Mouse (Mus musculus): ENCODE data around the gene Slco2a1. TPM values are rescaled to one million over a fixed set of nuclear protein-coding genes. Genes with fewer than 3 reads are reported as not detected.

Gene Slco2a1
- polyA plus RNA-seq, 1 experiment from 2014 or later = 6.0 TPM

DNA sequence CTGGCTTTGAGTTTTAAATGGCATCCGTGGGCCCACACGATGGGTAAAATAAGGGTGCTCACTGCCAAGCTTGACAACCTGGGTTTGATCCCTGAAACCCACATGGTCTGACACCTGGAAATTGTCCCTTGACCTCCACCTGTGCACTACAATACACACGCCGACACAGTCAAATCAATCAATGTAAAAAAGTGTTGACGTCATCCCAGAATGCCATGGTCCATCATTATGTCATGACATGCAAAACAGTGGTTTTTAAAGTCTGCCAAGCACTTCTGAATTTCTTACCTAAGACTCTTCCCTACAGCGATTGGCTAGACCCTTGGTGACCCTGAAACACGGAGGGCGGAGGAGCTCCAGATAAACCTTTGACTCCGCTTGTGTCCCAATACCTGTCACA, 23.9 kb upstream of the Slco2a1 start:
- peaks cover 8% of the 10 kb centered on the region for H3K4me1 ChIP-seq (replicated peaks)
- H3K4me2 ChIP-seq = no peak overlapping the region
- no peak for ATAC-seq (replicated peaks; ENCODE audit: insufficient number of reproducible peaks, insufficient read depth, low FRiP score, low read depth)
- 85% methylated on average over 9 of the region's 9 CpGs for WGBS
- no peak overlapping the region for H3K4me3 ChIP-seq
- H3K27ac ChIP-seq = no peak overlapping the region
- H3K27me3 ChIP-seq = no peaks in the 10 kb centered on the region
- no peak overlapping the region for H3K9ac ChIP-seq
- no peaks in the 10 kb centered on the region for H3K36me3 ChIP-seq
- H3K9me3 ChIP-seq (replicated peaks) = no peaks in the 10 kb centered on the region

- Histone ChIP-seq H3K27ac (no peak overlapping the region), H3K36me3 (no peaks in the 10 kb centered on the region), H3K4me2 (no peak overlapping the region), H3K4me1 (replicated peaks) (no peaks in the 10 kb centered on the region), H3K27me3 (no peaks in the 10 kb centered on the region), H3K9ac (no peak overlapping the region), H3K4me3 (no peak overlapping the region), H3K9me3 (replicated peaks) (no peaks in the 10 kb centered on the region)
- ATAC-seq (replicated peaks; ENCODE audit: insufficient number of reproducible peaks, insufficient read depth, low FRiP score, low read depth) = no peak
- 71% methylated on average over 2 of the region's 2 CpGs for WGBS
Measured at GRCm38 (mm10) chr9:102972393-102973050, 16.0 kb upstream of the Slco2a1 start.

DNA sequence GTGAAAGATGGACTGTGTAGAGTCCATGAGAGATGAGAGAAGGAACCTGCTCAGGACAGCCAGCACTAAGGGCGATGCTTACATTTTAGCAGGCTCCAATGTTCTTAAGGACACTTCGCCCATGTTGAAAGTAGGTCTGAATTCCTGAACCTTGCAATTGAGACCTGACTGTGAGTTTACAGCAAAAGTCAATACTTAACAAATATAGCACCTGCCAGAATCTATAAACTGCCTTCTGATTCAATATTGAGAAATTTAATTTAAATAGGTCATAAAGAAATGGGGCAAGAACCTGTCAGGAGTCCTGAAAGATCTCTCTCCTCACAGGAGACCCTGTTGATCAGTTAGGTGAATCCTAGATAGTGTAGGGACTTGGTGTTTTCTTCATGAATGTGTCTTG, 12.6 kb upstream of the Slco2a1 start:
- Histone ChIP-seq H3K27me3 (no peaks in the 10 kb centered on the region), H3K36me3 (no peaks in the 10 kb centered on the region), H3K27ac (no peak overlapping the region), H3K4me1 (replicated peaks) (peaks cover 8% of the 10 kb centered on the region; the same call in 1 of the 2 replicates), H3K9me3 (replicated peaks) (no peaks in the 10 kb centered on the region), H3K9ac (no peak overlapping the region), H3K4me2 (no peak overlapping the region), H3K4me3 (no peak overlapping the region)
- ATAC-seq (replicated peaks; ENCODE audit: insufficient number of reproducible peaks, insufficient read depth, low FRiP score, low read depth) = no peak
- 93% methylated on average over 2 of the region's 2 CpGs for WGBS

DNA sequence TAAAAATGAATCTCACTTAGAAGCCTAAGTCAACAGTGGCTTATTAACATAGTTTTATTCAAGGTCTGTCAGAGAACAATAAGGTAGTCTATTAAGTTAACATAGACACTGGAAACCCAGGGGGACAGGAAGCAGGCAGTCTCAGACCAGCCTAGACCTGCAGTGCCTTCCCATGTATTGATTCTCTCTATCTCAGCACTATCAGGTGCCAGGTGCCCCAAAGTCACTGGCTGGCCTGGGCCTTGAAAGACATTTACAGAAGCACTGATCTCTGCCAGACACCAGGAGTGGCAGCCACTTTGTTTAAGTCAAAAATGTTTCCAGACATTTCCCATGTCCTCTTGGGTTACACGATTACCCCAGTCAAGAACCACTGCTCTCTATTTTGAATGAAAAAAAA, 11.4 kb upstream of the Slco2a1 start:
- no peak overlapping the region for H3K9ac ChIP-seq
- no peaks in the 10 kb centered on the region for H3K9me3 ChIP-seq (replicated peaks)
- no peaks in the 10 kb centered on the region for H3K27me3 ChIP-seq
- H3K36me3 ChIP-seq = no peaks in the 10 kb centered on the region
- ATAC-seq (replicated peaks; ENCODE audit: insufficient number of reproducible peaks, insufficient read depth, low FRiP score, low read depth) = no peak
- no peak overlapping the region for H3K4me2 ChIP-seq
- WGBS = 35% methylated on average over 1 of the region's 1 CpGs
- H3K4me3 ChIP-seq = no peak overlapping the region
- no peak overlapping the region for H3K27ac ChIP-seq
- peaks cover 8% of the 10 kb centered on the region; the same call in 1 of the 2 replicates for H3K4me1 ChIP-seq (replicated peaks)

DNA sequence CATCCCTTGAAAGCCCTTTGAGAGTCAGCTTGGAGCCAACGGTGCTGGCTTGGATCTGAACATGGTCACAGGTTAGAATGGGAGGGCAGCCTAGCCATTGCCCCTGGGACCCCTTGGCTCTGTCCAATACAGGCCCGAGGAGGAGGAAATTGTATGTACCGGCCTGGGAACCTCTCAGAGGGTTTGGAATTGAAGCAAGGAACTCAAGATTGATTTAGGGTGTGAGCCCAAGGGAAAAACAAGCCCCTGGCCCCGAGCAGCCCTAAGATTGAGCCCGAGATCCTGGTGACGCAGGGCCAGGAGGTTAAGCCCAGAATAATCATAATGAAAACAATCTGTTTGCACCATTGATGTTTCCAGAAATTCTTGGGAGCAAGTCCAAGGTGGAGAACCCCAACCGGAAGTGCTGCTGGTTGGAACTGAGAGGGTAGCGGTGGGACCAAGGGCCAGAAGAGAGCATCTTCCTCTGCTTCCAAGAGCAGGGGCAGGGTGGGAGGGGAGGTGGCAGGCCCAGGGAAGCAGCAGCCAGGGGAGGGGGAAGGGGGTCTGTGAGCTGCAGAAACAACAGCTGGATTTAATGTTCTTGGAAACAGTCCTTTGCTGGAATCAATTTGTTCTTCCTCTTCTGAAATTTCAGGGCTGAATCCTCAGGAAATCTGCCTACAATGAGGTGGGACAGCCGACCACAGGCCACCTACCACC, 10.6 kb upstream of the Slco2a1 start:
- Histone ChIP-seq H3K27me3 (no peaks in the 10 kb centered on the region), H3K27ac (no peak overlapping the region), H3K4me3 (no peak overlapping the region), H3K36me3 (no peaks in the 10 kb centered on the region), H3K9ac (no peak overlapping the region), H3K4me1 (replicated peaks) (peaks cover 8% of the 10 kb centered on the region; the same call in 1 of the 2 replicates), H3K9me3 (replicated peaks) (no peaks in the 10 kb centered on the region), H3K4me2 (no peak overlapping the region)
- no peak for ATAC-seq (replicated peaks; ENCODE audit: insufficient number of reproducible peaks, insufficient read depth, low FRiP score, low read depth)
- 50% methylated on average over 9 of the region's 9 CpGs for WGBS

DNA sequence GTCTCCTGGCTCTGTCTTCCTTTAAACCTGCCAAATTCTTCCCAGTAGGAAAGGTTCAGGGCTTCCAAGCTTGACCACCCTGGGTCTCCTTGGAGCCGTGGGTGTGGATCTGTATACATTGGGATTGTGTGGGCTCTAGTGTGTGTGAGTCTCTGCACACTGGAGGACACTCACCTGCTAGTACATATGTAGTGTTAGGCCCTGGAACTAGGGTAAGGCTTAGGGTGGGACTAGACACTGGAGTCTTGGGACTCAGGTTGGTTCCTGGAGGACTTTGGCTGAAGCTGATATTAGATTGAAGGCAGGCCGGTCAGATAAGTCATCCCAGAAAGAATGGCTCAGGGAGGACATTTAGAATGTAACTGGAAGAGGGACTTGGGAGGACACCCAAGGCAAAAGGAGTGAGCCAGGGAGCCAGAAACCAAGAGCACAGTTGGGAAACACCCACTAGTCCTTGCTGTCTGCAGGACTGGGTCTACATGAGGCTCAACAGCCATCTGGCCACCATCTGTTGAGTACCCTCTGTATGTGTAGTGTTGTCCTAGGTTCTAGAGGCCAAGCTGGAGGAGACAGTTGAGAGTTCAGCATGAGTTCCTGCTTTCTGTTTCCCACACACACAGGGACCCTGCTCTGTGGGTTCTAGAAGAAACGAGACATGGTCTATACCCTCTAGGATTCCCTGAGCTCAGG, 9.4 kb upstream of the Slco2a1 start:
- no peak for ATAC-seq (replicated peaks; ENCODE audit: insufficient number of reproducible peaks, insufficient read depth, low FRiP score, low read depth)
- no peak overlapping the region for H3K4me2 ChIP-seq
- no peak overlapping the region for H3K27ac ChIP-seq
- no peaks in the 10 kb centered on the region for H3K9me3 ChIP-seq (replicated peaks)
- no peak overlapping the region for H3K4me3 ChIP-seq
- no peaks in the 10 kb centered on the region for H3K27me3 ChIP-seq
- peaks cover 8% of the 10 kb centered on the region; the same call in 1 of the 2 replicates for H3K4me1 ChIP-seq (replicated peaks)
- H3K9ac ChIP-seq = no peak overlapping the region
- no peaks in the 10 kb centered on the region for H3K36me3 ChIP-seq
- 91% methylated on average over 3 of the region's 3 CpGs for WGBS

- H3K4me2 ChIP-seq = no peak overlapping the region
- no peak overlapping the region for H3K4me3 ChIP-seq
- H3K9me3 ChIP-seq (replicated peaks) = no peaks in the 10 kb centered on the region
- no peak for ATAC-seq (replicated peaks; ENCODE audit: insufficient number of reproducible peaks, insufficient read depth, low FRiP score, low read depth)
- no peaks in the 10 kb centered on the region for H3K27me3 ChIP-seq
- no peak overlapping the region for H3K27ac ChIP-seq
- no peak overlapping the region for H3K9ac ChIP-seq
- 51% methylated on average over 10 of the region's 10 CpGs for WGBS
- peaks cover 9% of the 10 kb centered on the region for H3K4me1 ChIP-seq (replicated peaks)
- H3K36me3 ChIP-seq = no peaks in the 10 kb centered on the region
Measured at GRCm38 (mm10) chr9:102979956-102980355, 8.6 kb upstream of the Slco2a1 start.

DNA sequence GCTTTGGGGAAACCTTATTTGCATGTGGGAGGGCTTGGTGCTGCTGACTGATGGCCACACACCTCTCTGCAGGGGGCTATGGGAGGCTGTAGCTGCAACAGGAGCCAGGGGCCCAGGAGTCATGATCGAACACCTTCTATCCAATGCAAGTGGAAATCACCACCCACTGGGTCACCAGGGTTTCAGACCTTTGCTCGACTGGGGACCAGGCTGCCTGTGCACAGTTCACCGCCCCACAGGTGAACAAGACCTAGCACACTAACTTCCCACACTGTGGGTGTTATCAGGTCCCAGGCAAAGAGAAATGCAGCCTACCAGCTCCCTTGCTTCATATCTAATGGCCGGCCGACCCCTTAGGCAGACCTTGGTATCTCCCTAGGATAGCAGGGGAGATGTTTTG, 8.1 kb upstream of the Slco2a1 start:
- H3K9ac ChIP-seq = no peak overlapping the region
- no peak overlapping the region for H3K27ac ChIP-seq
- ATAC-seq (replicated peaks; ENCODE audit: insufficient number of reproducible peaks, insufficient read depth, low FRiP score, low read depth) = no peak
- no peaks in the 10 kb centered on the region for H3K36me3 ChIP-seq
- no peak overlapping the region for H3K4me3 ChIP-seq
- no peak overlapping the region for H3K4me2 ChIP-seq
- WGBS = 81% methylated on average over 5 of the region's 5 CpGs
- no peaks in the 10 kb centered on the region for H3K9me3 ChIP-seq (replicated peaks)
- no peaks in the 10 kb centered on the region for H3K27me3 ChIP-seq
- peaks cover 11% of the 10 kb centered on the region for H3K4me1 ChIP-seq (replicated peaks)

DNA sequence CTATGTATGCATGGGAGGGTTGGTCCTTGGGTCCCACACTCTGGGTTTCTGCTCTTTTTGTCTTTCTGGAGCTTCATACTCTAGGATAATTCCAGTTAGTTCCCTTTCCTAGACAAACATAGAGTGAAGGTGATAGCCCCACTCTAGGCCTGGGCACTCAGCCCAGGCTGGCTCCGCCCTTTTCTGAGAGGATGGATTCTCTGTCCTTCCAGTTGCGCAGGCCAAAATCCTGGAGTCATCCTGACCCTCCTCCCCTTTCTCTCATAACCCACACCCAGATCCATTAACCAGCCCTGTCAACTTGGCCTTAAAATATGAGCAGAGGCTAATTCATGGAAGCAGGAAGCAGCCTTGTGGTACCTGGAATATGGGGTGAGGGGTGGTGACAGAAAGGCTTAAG, 6.7 kb upstream of the Slco2a1 start:
- ATAC-seq (replicated peaks; ENCODE audit: insufficient number of reproducible peaks, insufficient read depth, low FRiP score, low read depth) = no peak
- peaks cover 11% of the 10 kb centered on the region for H3K4me1 ChIP-seq (replicated peaks)
- no peak overlapping the region for H3K4me3 ChIP-seq
- no peak overlapping the region for H3K9ac ChIP-seq
- no peaks in the 10 kb centered on the region for H3K36me3 ChIP-seq
- H3K27ac ChIP-seq = no peak overlapping the region
- H3K9me3 ChIP-seq (replicated peaks) = no peaks in the 10 kb centered on the region
- H3K4me2 ChIP-seq = no peak overlapping the region
- WGBS = 87% methylated on average over 2 of the region's 2 CpGs
- no peaks in the 10 kb centered on the region for H3K27me3 ChIP-seq

DNA sequence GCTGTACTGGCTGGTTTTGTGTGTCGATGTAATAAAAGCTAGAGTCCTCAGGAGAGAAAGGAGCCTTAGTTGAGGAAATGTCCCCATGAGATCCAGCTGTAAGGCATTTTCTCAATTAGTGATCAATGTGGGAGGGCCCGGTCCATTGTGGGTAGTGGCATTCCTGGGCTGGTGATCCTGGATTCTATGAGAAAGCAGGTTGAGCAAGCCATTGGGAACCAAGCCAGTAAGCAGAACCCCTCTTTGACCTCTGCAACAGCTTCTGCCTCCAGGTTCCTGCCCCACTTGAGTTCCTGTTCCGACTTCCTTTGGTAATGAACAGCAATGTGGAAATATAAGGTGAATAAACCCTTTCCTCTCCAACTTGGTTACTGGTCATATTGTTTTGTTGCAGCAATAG, 6.1 kb upstream of the Slco2a1 start:
- H3K27me3 ChIP-seq = no peaks in the 10 kb centered on the region
- no peak for ATAC-seq (replicated peaks; ENCODE audit: insufficient number of reproducible peaks, insufficient read depth, low FRiP score, low read depth)
- H3K9ac ChIP-seq = no peak overlapping the region
- 77% methylated on average over 3 of the region's 3 CpGs for WGBS
- no peaks in the 10 kb centered on the region for H3K9me3 ChIP-seq (replicated peaks)
- peaks cover 11% of the 10 kb centered on the region for H3K4me1 ChIP-seq (replicated peaks)
- H3K27ac ChIP-seq = no peak overlapping the region
- no peak overlapping the region for H3K4me3 ChIP-seq
- H3K4me2 ChIP-seq = no peak overlapping the region
- no peaks in the 10 kb centered on the region for H3K36me3 ChIP-seq

DNA sequence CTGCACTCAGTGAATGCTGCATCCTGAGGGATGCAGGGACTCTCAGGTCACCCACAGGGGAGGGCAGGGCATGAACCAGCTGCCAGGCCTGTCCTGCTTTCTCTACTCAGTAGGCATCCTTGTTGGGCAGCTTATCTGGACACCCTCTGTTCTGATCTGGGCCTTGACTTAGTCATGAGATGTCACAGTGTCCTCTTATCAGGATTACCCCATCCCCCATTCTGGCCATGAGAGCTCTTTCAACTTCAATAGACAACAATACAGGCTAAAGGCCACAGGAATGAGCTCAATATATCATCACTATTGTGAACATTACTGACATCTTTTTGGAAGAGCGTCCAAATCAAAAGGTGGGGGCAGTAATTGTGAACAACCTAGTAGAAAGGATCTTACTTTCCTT, 3.4 kb upstream of the Slco2a1 start:
- Histone ChIP-seq H3K36me3 (no peaks in the 10 kb centered on the region), H3K4me1 (replicated peaks) (peaks cover 4% of the 10 kb centered on the region; the same call in 1 of the 2 replicates), H3K4me3 (no peak overlapping the region), H3K9me3 (replicated peaks) (no peaks in the 10 kb centered on the region), H3K4me2 (no peak overlapping the region), H3K27ac (no peak overlapping the region), H3K27me3 (no peaks in the 10 kb centered on the region), H3K9ac (no peak overlapping the region)
- no peak for ATAC-seq (replicated peaks; ENCODE audit: insufficient number of reproducible peaks, insufficient read depth, low FRiP score, low read depth)
- 64% methylated on average over 1 of the region's 1 CpGs for WGBS

All from heart, embryonic 15.5 days (tissue).